Mouse (Mus musculus) midbrain, embryonic 10.5 days (tissue): ENCODE results near the gene Brsk1. TPM values are rescaled to one million over a fixed set of nuclear protein-coding genes. Genes with fewer than 3 reads are reported as not detected.
A peak's percentile ranks its signal among the peaks of the same experiment; 100 is the strongest.

Source experiments
- DNase-seq: peaks from one replicate; pipeline ENCODE4 v3.0.0-alpha.2; 2017; ENCODE audit warnings: low spot score
- H3K27ac ChIP-seq: fragments of 300-500 bp; sonication (generic); replicated peaks from 2 replicates; pipeline ENCODE4 v1.5.1; 2016; ENCODE audit warnings: mild to moderate bottlenecking
- H3K27me3 ChIP-seq: fragments of 300-500 bp; sonication (generic); 2 replicates; pipeline ENCODE4 v1.6.1; 2016; ENCODE audit warnings: low read depth, mild to moderate bottlenecking; ENCODE audit not compliant: poor library complexity, severe bottlenecking
- H3K36me3 ChIP-seq: fragments of 300-500 bp; sonication (generic); 2 replicates; pipeline ENCODE4 v1.6.1; 2016; ENCODE audit warnings: mild to moderate bottlenecking, moderate library complexity
- H3K4me1 ChIP-seq: fragments of 300-500 bp; sonication (generic); 2 replicates; pipeline ENCODE4 v1.6.1; 2016
- H3K4me3 ChIP-seq: fragments of 300-500 bp; sonication (generic); 2 replicates; pipeline ENCODE4 v1.5.1; 2016; ENCODE audit warnings: mild to moderate bottlenecking, moderate library complexity
- H3K9me3 ChIP-seq: fragments of 300-500 bp; sonication (generic); replicated peaks from 2 replicates; pipeline ENCODE4 v1.6.1; 2016; ENCODE audit warnings: mild to moderate bottlenecking
- WGBS: fragments of 180-500 bp; shearing (Covaris S2); methylation state at CpG from one replicate; pipeline ENCODE4 v1.1.7; 2016; 5-methylcytosine and 5-hydroxymethylcytosine counted together
- polyA plus RNA-seq: library from polyadenylated mRNA; unstranded; fragments of >200 nt; fragmentation: Nextera tagmentation; extraction: Ambion mirVana; gene quantifications from 2 replicates; pipeline ENCODE4 v1.2.1, GENCODE M21; 2016

The Brsk1 gene
- polyA plus RNA-seq, 1 experiment from 2014 or later = 1.7 TPM

DNA sequence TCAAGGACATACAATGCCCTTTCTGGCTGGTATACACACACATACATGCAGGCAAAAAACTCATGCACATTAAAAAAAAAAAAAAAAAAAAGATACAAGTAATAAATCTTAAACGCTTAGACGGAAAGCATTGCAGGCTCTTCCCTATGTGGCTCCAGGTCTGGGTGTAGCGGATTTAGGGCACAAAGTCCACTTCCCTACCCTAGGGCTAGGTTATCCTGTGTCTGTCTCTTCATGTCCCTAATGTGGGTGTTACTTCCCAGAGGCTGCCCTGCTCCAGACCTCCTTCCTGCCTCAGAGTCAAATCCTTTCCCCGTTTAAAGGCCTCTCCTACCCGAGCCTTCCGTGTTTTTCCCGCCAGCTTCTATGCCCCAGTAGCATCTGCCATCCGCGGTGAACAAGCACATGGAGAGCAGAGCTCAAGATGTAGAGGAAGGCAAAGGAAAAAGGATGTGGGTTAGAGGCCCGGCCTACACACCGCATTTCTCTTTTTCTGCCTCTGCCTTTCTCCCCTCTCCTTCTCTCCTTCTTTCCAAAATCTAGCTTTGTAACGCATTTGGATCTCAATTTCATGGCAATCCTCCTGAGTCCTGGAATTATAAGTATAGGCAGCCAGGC is 16.2 kb upstream of the Brsk1 start:
- Histone ChIP-seq H3K27me3 (no peaks in the 10 kb centered on the region), H3K27ac (no peak overlapping the region), H3K9me3 (no peaks in the 10 kb centered on the region), H3K4me1 (no peaks in the 10 kb centered on the region), H3K36me3 (peaks cover 87% of the 10 kb centered on the region), H3K4me3 (no peak overlapping the region)
- WGBS = 94% methylated on average over 12 of the region's 12 CpGs
- no peak for DNase-seq

GRCm38 (mm10) chr7:4675200-4675599 is 15.2 kb upstream of the Brsk1 start:
- no peak overlapping the region for H3K27ac ChIP-seq
- H3K4me3 ChIP-seq = no peak overlapping the region
- peaks cover 85% of the 10 kb centered on the region for H3K36me3 ChIP-seq
- DNase-seq = no peak
- no peaks in the 10 kb centered on the region for H3K9me3 ChIP-seq
- no peaks in the 10 kb centered on the region for H3K27me3 ChIP-seq
- 96% methylated on average over 7 of the region's 7 CpGs for WGBS
- H3K4me1 ChIP-seq = no peaks in the 10 kb centered on the region

DNA sequence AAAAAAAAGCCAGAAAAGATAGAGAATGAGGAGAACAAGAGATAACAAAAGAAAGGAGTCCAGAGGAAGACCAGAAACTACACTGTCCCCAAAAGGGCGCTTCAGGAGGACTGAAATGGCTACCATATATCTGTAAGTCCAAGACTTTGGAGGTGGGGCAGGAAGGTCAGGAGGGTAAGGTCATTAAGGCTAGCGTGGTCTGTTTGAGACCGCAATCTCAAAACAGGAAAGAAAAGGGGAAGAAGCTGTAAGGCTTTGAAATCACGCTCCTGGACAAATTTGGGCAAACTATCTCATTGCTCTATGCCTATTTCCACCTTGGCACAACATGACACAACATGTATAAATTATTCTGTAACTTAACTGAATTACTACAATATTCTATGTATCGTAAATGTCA is 7.1 kb upstream of the Brsk1 start:
- Histone ChIP-seq H3K27me3 (no peaks in the 10 kb centered on the region), H3K4me3 (no peak overlapping the region), H3K9me3 (no peaks in the 10 kb centered on the region), H3K36me3 (peaks cover 29% of the 10 kb centered on the region), H3K4me1 (peaks cover 9% of the 10 kb centered on the region), H3K27ac (no peak overlapping the region)
- WGBS = 93% methylated on average over 5 of the region's 5 CpGs
- no peak for DNase-seq

DNA sequence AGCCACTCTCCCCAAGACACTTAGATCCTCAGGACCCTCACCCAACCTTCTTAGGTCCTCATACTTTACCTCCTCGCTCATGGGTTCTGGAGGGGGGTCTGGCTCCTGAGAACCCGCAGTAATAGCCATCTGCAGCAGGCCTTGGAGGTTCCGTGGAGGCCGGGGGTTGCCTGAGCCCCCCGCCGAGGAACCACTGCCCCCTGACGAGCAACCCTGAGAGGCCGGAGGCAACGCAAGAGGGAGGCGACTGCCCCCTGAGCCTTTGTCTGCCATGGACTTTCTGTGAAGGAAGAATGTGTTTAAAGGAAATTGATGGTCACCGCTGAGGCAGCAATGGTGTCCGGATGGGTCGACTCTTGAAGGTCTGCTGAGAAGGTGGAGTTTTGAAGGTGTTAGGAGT is 6.2 kb upstream of the Brsk1 start:
- H3K9me3 ChIP-seq = no peaks in the 10 kb centered on the region
- peaks cover 9% of the 10 kb centered on the region for H3K4me1 ChIP-seq
- no peak for DNase-seq
- 2% methylated on average over 13 of the region's 13 CpGs for WGBS
- peak overlapping the region; percentile 70 for H3K4me3 ChIP-seq
- peaks cover 25% of the 10 kb centered on the region for H3K36me3 ChIP-seq
- H3K27ac ChIP-seq = peak overlapping the region; percentile 86
- no peaks in the 10 kb centered on the region for H3K27me3 ChIP-seq

DNA sequence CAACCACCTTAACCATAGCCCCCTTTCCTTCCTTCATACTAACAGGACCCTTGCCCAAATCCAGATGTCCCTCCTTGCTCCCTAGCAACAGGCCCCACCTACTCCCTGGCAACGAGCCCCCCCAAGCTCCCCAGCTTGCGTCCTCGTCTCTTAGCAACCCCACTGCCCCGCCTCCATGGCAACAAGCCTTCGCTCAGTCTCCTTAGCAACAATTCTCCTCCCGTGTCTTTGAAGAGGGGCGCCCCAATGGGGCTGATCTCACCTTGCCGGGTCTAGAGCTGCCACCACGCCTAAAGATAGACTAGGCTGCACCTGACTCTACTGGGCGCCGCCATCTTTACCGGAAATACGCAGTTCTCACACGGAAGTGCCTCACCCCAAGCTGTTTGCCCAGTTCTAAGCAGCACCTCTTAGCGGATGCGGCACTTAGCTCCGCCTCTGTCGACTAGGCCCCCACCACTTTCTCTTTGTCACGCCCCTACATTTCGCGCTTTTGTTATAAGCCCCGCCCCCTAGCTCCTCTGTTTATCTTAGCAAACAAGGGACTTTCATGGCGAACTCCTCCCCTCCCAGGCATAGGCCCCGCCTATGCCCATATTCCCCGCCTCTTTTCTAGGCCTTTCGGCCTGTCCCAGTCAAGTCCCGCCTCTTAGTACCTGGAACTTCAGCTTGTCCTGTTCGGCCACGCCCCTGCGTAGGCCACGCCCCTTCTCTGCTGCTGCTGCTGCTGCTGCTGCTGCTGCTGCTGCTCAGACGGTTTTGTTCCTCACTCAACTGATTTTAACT is 5.6 kb upstream of the Brsk1 start, which contains the start of gene Hspbp1:
Gene Hspbp1 (minus strand): TSS at position 437 of the 786 bp plus-strand sequence.
- under 1% methylated on average over 32 of the region's 32 CpGs for WGBS
- DNase-seq = peak; percentile 95
- Histone ChIP-seq H3K9me3 (no peaks in the 10 kb centered on the region), H3K27ac (peak within 1 kb of the TSS; percentile 86), H3K4me3 (peak within 1 kb of the TSS; percentile 70), H3K27me3 (no peaks in the 10 kb centered on the region), H3K36me3 (peaks cover 23% of the 10 kb centered on the region), H3K4me1 (peaks cover 9% of the 10 kb centered on the region)

- WGBS = 7% methylated on average over 30 of the region's 35 CpGs
- Histone ChIP-seq H3K27me3 (no peaks in the 10 kb centered on the region), H3K36me3 (peaks cover 39% of the 10 kb centered on the region), H3K9me3 (no peaks in the 10 kb centered on the region), H3K27ac (peak overlapping the region; percentile 100), H3K4me1 (peaks cover 35% of the 10 kb centered on the region), H3K4me3 (peak overlapping the region; percentile 96)
- peak; percentile 39 for DNase-seq
Observed at GRCm38 (mm10) chr7:4690951-4691653, 698 bp downstream of the Brsk1 start.

- Histone ChIP-seq H3K9me3 (no peaks in the 10 kb centered on the region), H3K4me1 (peaks cover 35% of the 10 kb centered on the region), H3K27me3 (no peaks in the 10 kb centered on the region), H3K36me3 (peaks cover 57% of the 10 kb centered on the region), H3K4me3 (no peak overlapping the region), H3K27ac (no peak overlapping the region)
- 75% methylated on average over 6 of the region's 6 CpGs for WGBS
- no peak for DNase-seq
Observed at GRCm38 (mm10) chr7:4693004-4693403, 2.6 kb downstream of the Brsk1 start.

DNA sequence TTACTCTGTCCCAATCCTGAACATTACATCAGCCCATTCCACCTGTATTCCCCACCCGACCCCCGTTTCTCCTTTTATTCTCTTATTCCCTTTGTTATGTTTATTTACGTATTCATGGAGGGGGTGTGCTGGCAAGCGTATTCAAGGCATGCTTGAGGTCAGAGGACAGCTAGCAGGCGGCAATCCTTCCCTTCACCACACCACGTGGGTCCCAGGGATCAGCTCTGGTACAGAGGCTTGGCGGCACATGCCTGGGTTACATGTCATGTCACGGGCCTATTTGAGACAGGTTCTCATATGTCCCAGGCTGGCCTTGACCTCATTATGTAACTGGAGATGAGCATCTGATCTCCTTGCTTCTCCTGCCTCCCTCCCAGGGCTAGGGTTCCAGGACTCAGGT is 11.9 kb downstream of the Brsk1 start:
- Histone ChIP-seq H3K4me3 (no peak overlapping the region), H3K9me3 (no peaks in the 10 kb centered on the region)
- 50% methylated on average over 8 of the region's 8 CpGs for WGBS

GRCm38 (mm10) chr7:4703195-4703594 is 12.8 kb downstream of the Brsk1 start:
- 96% methylated on average over 7 of the region's 7 CpGs for WGBS

More for the DNA sequence above, 11.9 kb downstream of the Brsk1 start:
- H3K27ac ChIP-seq = no peak overlapping the region
- peaks cover 16% of the 10 kb centered on the region for H3K4me1 ChIP-seq
- DNase-seq = no peak
- no peaks in the 10 kb centered on the region for H3K27me3 ChIP-seq
- peaks cover 98% of the 10 kb centered on the region for H3K36me3 ChIP-seq

GRCm38 (mm10) chr7:4705098-4705497 is 14.7 kb downstream of the Brsk1 start:
- Histone ChIP-seq H3K36me3 (peaks cover 98% of the 10 kb centered on the region), H3K4me1 (peaks cover 16% of the 10 kb centered on the region), H3K27me3 (no peaks in the 10 kb centered on the region), H3K9me3 (no peaks in the 10 kb centered on the region), H3K4me3 (peak overlapping the region; percentile 24), H3K27ac (no peak overlapping the region)
- peak; percentile 57 for DNase-seq
- 30% methylated on average over 18 of the region's 18 CpGs for WGBS

More at GRCm38 (mm10) chr7:4703195-4703594, 12.8 kb downstream of the Brsk1 start:
- H3K4me3 ChIP-seq = no peak overlapping the region
- H3K36me3 ChIP-seq = peaks cover 98% of the 10 kb centered on the region
- H3K9me3 ChIP-seq = no peaks in the 10 kb centered on the region
- no peak for DNase-seq
- no peak overlapping the region for H3K27ac ChIP-seq
- no peaks in the 10 kb centered on the region for H3K27me3 ChIP-seq
- H3K4me1 ChIP-seq = peaks cover 16% of the 10 kb centered on the region

- no peak for DNase-seq
- Histone ChIP-seq H3K4me1 (no peaks in the 10 kb centered on the region), H3K9me3 (no peaks in the 10 kb centered on the region), H3K27me3 (no peaks in the 10 kb centered on the region), H3K27ac (no peak overlapping the region), H3K36me3 (peaks cover 99% of the 10 kb centered on the region), H3K4me3 (no peak overlapping the region)
- WGBS = 87% methylated on average over 3 of the region's 3 CpGs
Observed at GRCm38 (mm10) chr7:4712594-4712993, 22.2 kb downstream of the Brsk1 start.

DNA sequence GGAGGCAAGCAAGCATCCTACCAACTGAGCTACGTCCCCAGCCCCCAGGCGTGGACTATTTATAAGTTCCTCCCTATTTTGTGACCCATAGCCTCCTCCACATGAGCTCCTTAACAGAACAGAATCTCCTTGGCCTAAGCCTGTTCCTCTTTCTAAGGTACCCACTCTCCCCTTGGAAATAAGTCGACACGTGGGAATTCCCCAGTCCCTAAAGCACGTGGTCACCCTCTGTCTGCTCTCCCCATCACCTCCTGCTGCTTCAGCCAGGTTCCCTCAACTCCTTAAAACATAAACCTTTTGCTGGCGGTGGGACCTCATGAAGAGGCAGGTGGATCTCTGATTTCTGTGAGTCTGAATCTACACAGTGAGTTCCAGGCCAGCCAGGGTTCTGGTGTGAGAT is 26.6 kb downstream of the Brsk1 start:
- no peak for DNase-seq
- Histone ChIP-seq H3K36me3 (peaks cover 61% of the 10 kb centered on the region), H3K9me3 (no peaks in the 10 kb centered on the region), H3K4me3 (no peak overlapping the region), H3K27me3 (no peaks in the 10 kb centered on the region), H3K27ac (no peak overlapping the region), H3K4me1 (no peaks in the 10 kb centered on the region)
- WGBS = 72% methylated on average over 6 of the region's 6 CpGs
